Mouse (Mus musculus) midbrain, embryonic 10.5 days (tissue): ENCODE results near the gene Lyl1. TPM values are rescaled to one million over a fixed set of nuclear protein-coding genes. Genes with fewer than 3 reads are reported as not detected.

Experiments used
- DNase-seq: peaks from one replicate; pipeline ENCODE4 v3.0.0-alpha.2; 2017; ENCODE audit warnings: low spot score
- H3K27ac ChIP-seq: fragments of 300-500 bp; sonication (generic); replicated peaks from 2 replicates; pipeline ENCODE4 v1.5.1; 2016; ENCODE audit warnings: mild to moderate bottlenecking
- H3K27me3 ChIP-seq: fragments of 300-500 bp; sonication (generic); 2 replicates; pipeline ENCODE4 v1.6.1; 2016; ENCODE audit warnings: low read depth, mild to moderate bottlenecking; ENCODE audit not compliant: poor library complexity, severe bottlenecking
- H3K36me3 ChIP-seq: fragments of 300-500 bp; sonication (generic); 2 replicates; pipeline ENCODE4 v1.6.1; 2016; ENCODE audit warnings: mild to moderate bottlenecking, moderate library complexity
- H3K4me1 ChIP-seq: fragments of 300-500 bp; sonication (generic); 2 replicates; pipeline ENCODE4 v1.6.1; 2016
- H3K4me3 ChIP-seq: fragments of 300-500 bp; sonication (generic); 2 replicates; pipeline ENCODE4 v1.5.1; 2016; ENCODE audit warnings: mild to moderate bottlenecking, moderate library complexity
- H3K9me3 ChIP-seq: fragments of 300-500 bp; sonication (generic); replicated peaks from 2 replicates; pipeline ENCODE4 v1.6.1; 2016; ENCODE audit warnings: mild to moderate bottlenecking
- WGBS: fragments of 180-500 bp; shearing (Covaris S2); methylation state at CpG from one replicate; pipeline ENCODE4 v1.1.7; 2016; 5-methylcytosine and 5-hydroxymethylcytosine counted together
- polyA plus RNA-seq: library from polyadenylated mRNA; unstranded; fragments of >200 nt; fragmentation: Nextera tagmentation; extraction: Ambion mirVana; gene quantifications from 2 replicates; pipeline ENCODE4 v1.2.1, GENCODE M21; 2016

Lyl1 gene
- polyA plus RNA-seq, 1 experiment from 2014 or later: 5.8 TPM

DNA sequence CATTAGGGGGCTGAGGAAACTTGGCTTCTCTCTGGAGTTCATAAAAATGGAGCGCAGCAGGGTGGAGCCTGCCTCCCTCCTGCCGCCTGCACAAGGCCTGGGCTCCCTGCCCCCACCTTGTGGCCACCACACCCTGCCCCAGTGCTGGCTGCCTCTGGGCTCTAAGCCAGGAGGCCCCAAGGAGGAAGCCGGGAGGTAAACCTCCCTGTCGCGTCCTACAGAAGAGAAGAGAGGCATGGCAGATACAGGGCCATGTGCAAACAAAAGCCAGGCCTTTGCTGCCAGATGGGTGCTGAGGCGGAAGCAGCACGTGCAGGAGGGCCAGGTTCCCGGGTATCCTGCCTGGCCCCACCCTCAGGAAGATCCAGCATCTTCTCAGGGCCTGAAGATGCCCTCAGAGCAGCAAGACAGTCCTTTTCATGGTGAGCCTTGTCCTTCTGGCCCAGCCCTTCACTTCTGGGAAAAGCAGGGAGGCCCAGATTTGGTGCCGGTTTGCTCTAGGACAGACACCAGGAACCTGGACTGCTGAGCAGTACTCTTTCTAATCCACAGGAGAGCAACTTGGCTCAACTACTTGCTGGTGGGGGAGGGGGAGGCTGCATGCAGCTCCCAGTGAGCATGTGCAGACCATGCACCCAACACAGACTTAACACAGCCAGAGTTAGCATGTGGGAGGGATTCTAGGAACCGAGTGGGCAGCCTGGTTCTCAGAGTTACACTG lies 21.8 kb downstream of the Lyl1 start, which contains the start of gene G430095P16Rik:
Gene G430095P16Rik (plus strand): TSS at position 158 of the 721 bp plus-strand sequence.
- WGBS: 25% methylated on average over 10 of the region's 10 CpGs
- Histone ChIP-seq H3K9me3 (no peaks in the 10 kb centered on the region), H3K27ac (peak within 1 kb of the TSS; percentile 77), H3K4me1 (peaks cover 41% of the 10 kb centered on the region), H3K27me3 (peaks cover 100% of the 10 kb centered on the region), H3K36me3 (no peaks in the 10 kb centered on the region), H3K4me3 (peak within 1 kb of the TSS; percentile 19; the same call in 1 of the 2 replicates)
- no peak for DNase-seq

DNA sequence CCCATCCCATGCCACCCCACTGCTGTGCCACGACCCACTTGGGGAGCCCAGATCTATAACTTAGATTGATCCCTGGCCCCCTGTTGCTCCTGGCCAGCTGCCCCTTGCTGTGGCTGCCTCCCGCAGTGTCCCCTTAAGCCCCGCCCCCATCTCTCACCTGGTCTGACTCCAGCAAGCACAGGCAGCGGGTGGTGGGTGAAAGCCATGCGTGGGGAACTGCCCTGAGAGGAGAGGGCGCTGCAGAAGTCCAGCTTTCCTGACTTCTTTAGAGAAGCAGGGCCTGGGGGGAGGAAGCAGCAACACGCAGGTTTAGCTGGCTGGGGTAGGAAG lies 22.3 kb downstream of the Lyl1 start:
- Histone ChIP-seq H3K4me3 (peak overlapping the region; percentile 19; the same call in 1 of the 2 replicates), H3K27me3 (peaks cover 100% of the 10 kb centered on the region), H3K9me3 (no peaks in the 10 kb centered on the region), H3K27ac (peak overlapping the region; percentile 77), H3K4me1 (peaks cover 47% of the 10 kb centered on the region), H3K36me3 (no peaks in the 10 kb centered on the region)
- WGBS: 22% methylated on average over 7 of the region's 7 CpGs
- no peak for DNase-seq

DNA sequence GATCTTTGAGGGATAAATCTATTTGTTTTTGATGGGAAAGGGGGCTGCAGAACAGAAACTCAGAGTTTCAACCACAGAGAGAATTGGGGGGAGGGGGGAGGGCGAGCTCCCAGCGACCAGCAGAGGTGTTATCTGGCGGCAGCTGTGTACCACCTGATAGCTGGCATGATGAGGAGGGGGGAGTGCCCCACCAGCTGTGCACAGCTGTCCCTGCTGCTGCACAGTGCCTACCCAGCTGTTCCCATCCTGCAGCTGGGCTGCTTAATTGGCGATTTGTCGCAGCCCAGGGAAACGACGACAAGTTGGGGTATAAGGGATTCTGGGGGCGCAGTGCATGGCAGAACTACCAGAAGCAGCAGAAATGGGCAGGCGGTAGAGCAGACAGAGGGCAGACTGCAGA lies 23.4 kb downstream of the Lyl1 start:
- peaks cover 100% of the 10 kb centered on the region for H3K27me3 ChIP-seq
- WGBS: 51% methylated on average over 9 of the region's 9 CpGs
- H3K36me3 ChIP-seq: no peaks in the 10 kb centered on the region
- no peak for DNase-seq
- H3K4me3 ChIP-seq: no peak overlapping the region
- H3K27ac ChIP-seq: peak overlapping the region; percentile 60; the same call in 1 of the 2 replicates
- H3K4me1 ChIP-seq: peaks cover 50% of the 10 kb centered on the region
- H3K9me3 ChIP-seq: no peaks in the 10 kb centered on the region

GRCm38 (mm10) chr8:84725246-84725940 lies 24.1 kb downstream of the Lyl1 start:
- Histone ChIP-seq H3K9me3 (no peaks in the 10 kb centered on the region), H3K36me3 (no peaks in the 10 kb centered on the region), H3K4me1 (peaks cover 57% of the 10 kb centered on the region), H3K27me3 (peaks cover 100% of the 10 kb centered on the region), H3K27ac (peak overlapping the region; percentile 60; the same call in 1 of the 2 replicates), H3K4me3 (no peak overlapping the region)
- WGBS: 58% methylated on average over 10 of the region's 10 CpGs
- no peak for DNase-seq

GRCm38 (mm10) chr8:84725941-84726259 lies 24.6 kb downstream of the Lyl1 start:
- WGBS: 17% methylated on average over 3 of the region's 3 CpGs
- no peak for DNase-seq
- Histone ChIP-seq H3K9me3 (no peaks in the 10 kb centered on the region), H3K27ac (peak overlapping the region; percentile 60; the same call in 1 of the 2 replicates), H3K4me3 (no peak overlapping the region), H3K4me1 (peaks cover 62% of the 10 kb centered on the region), H3K27me3 (peaks cover 100% of the 10 kb centered on the region), H3K36me3 (no peaks in the 10 kb centered on the region)

DNA sequence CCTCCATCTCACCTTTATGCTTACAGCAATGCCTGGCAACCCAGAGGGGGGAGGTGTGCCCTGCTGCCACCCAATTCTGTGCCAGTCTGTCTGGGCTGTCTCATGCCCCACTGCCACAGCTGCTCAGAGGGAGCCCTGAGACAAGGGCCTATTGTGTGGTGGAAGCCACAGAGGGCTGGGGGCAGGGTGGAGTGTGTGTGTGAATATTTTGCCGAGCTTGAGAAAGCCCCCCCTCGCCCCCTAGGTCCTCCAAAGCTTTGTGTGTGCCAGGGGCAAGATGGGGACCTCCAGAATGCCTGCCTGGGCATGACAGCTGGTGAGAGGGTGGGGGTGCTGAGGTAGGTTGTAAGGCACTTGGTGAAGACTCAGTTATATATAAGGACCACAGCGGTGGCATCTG lies 27.2 kb downstream of the Lyl1 start:
- H3K4me3 ChIP-seq: no peak overlapping the region
- H3K9me3 ChIP-seq: no peaks in the 10 kb centered on the region
- H3K4me1 ChIP-seq: peaks cover 75% of the 10 kb centered on the region
- no peak for DNase-seq
- H3K36me3 ChIP-seq: no peaks in the 10 kb centered on the region
- WGBS: 75% methylated on average over 3 of the region's 3 CpGs
- peaks cover 100% of the 10 kb centered on the region for H3K27me3 ChIP-seq
- peak overlapping the region; percentile 82 for H3K27ac ChIP-seq

- H3K4me1 ChIP-seq: peaks cover 61% of the 10 kb centered on the region
- no peaks in the 10 kb centered on the region for H3K36me3 ChIP-seq
- 93% methylated on average over 16 of the region's 16 CpGs for WGBS
- H3K27ac ChIP-seq: peak overlapping the region; percentile 82; the same call in 1 of the 2 replicates
- peaks cover 100% of the 10 kb centered on the region for H3K27me3 ChIP-seq
- H3K4me3 ChIP-seq: no peak overlapping the region
- no peak for DNase-seq
- no peaks in the 10 kb centered on the region for H3K9me3 ChIP-seq
These were observed 28.7 kb downstream of the Lyl1 start for GRCm38 (mm10) chr8:84729921-84730362.

DNA sequence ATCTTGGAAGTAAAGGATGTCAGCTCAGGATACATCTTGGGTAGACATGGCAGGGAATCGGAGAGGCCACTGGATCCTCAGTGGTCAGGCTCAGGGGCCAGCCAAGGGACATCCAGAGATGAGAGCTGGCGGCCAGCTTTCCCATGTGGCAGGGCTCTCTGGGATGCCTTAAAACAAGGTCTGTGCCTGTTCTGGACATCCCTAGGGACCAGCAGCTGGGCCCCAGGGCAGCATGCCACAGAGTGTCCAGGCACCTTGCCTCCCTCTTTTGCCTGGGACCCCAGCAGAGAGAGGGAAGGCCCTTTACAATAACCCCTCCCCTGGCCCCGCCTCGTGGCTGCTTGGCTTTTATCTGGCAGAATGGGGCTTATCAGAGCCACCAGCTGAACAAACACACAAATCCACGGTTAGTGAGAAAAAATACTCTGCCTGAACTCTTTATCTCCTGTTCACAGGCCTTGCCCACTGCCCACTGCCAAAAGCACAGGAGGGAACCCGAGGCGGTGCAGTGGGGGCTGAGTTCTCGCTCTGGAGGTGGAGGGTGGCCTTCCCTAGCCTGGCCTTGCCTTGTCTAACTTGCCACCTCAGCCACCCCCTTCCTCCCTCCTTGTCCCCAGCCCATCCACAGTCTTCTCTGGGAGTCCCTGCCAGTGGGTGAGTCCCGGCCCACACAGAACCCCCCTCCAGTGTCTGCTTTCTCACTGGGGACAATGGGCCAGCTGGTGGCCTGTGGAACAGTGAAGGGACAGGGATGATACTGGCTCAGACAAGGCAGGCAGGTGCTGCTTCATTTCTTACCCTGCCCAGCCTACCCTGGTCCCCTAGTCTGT lies 29.5 kb downstream of the Lyl1 start:
- H3K27ac ChIP-seq: peak overlapping the region; percentile 82
- WGBS: 28% methylated on average over 9 of the region's 9 CpGs
- H3K9me3 ChIP-seq: no peaks in the 10 kb centered on the region
- no peaks in the 10 kb centered on the region for H3K36me3 ChIP-seq
- H3K27me3 ChIP-seq: peaks cover 100% of the 10 kb centered on the region
- DNase-seq: no peak
- peaks cover 56% of the 10 kb centered on the region for H3K4me1 ChIP-seq
- H3K4me3 ChIP-seq: 0 out of 2 replicates have a peak overlapping the region, but pooled peaks have one; percentile 16

DNA sequence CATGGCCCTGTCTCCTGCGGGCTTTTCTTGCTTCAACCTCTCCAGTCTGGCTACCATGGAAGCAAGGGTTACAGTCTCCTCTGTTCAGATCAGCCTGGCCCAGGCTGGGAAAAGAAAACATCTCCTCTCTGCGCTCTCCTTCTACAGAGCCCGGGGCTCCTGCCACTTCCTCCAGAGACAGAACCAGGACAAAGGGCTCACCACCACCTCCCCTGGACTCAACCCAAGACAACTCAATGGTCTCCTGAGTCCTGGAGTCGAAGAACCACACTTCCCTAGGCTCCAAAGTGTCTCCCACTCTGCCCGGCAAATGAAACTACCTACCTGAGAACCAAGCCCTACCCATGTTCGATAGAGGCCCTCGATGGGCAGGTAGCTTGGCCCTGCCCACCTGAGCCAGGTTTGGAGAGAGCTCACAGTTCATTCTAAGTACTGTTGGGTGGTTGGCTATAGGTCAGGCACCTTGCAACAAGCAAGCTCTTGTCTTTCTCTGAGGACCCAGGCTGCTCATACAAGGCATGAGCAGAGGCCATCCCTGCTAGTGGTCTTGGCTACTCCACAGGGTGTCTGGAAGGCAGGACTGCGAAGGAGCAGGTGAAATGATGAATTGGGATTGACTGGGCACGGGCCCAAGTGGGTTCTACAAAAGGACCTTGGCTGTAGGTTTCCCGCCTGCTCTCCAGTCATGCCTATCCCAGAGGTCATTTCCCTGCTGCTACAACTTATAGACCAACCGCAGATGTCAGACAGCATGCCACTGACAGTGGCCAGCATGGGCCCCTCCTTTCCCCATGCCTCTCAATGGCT lies 30.3 kb downstream of the Lyl1 start:
- H3K4me3 ChIP-seq: no peak overlapping the region
- H3K27me3 ChIP-seq: peaks cover 100% of the 10 kb centered on the region
- H3K36me3 ChIP-seq: no peaks in the 10 kb centered on the region
- H3K27ac ChIP-seq: peak overlapping the region; percentile 82
- DNase-seq: no peak
- no peaks in the 10 kb centered on the region for H3K9me3 ChIP-seq
- 71% methylated on average over 11 of the region's 11 CpGs for WGBS
- peaks cover 53% of the 10 kb centered on the region for H3K4me1 ChIP-seq

- no peak for DNase-seq
- Histone ChIP-seq H3K4me3 (no peak overlapping the region), H3K27ac (no peak overlapping the region; the same call in 1 of the 2 replicates)
These were observed 31.3 kb downstream of the Lyl1 start for GRCm38 (mm10) chr8:84732545-84732944.

GRCm38 (mm10) chr8:84732996-84733395 lies 31.7 kb downstream of the Lyl1 start:
- DNase-seq: no peak
- no peak overlapping the region for H3K4me3 ChIP-seq
- peaks cover 100% of the 10 kb centered on the region for H3K27me3 ChIP-seq
- no peaks in the 10 kb centered on the region for H3K36me3 ChIP-seq
- H3K4me1 ChIP-seq: peaks cover 58% of the 10 kb centered on the region
- H3K27ac ChIP-seq: no peak overlapping the region; the same call in 1 of the 2 replicates
- 58% methylated on average over 6 of the region's 6 CpGs for WGBS
- no peaks in the 10 kb centered on the region for H3K9me3 ChIP-seq

More at GRCm38 (mm10) chr8:84732545-84732944, 31.3 kb downstream of the Lyl1 start:
- Histone ChIP-seq H3K4me1 (peaks cover 54% of the 10 kb centered on the region), H3K27me3 (peaks cover 100% of the 10 kb centered on the region), H3K9me3 (no peaks in the 10 kb centered on the region), H3K36me3 (no peaks in the 10 kb centered on the region)
- WGBS: 79% methylated on average over 5 of the region's 5 CpGs

DNA sequence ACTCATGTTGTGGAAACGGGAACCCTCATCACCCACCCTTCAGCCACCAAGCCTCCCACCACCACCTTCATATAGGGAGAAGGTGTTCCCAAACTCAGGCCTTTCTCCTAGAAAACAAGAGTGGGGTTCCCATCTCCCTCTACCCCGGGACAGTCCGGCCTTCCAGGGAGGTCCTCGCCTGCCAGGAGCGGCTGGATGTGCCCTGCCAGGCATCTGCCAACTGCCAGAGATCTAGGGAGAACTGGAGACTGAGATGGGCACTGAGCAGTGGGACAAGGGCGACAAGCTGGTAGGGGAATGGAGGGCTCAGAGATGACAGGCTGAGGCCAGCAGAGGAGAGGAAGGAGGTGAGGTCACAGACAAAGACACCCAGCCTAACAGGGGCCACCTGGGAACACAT lies 32.7 kb downstream of the Lyl1 start:
- Histone ChIP-seq H3K36me3 (no peaks in the 10 kb centered on the region), H3K27ac (no peak overlapping the region), H3K27me3 (peaks cover 100% of the 10 kb centered on the region), H3K4me1 (peaks cover 59% of the 10 kb centered on the region), H3K4me3 (no peak overlapping the region), H3K9me3 (no peaks in the 10 kb centered on the region)
- 86% methylated on average over 6 of the region's 6 CpGs for WGBS
- DNase-seq: no peak
